Mouse (Mus musculus) kidney, postnatal 0 days (tissue): ENCODE data around the gene Lnpep. TPM values are rescaled to one million over a fixed set of nuclear protein-coding genes. Genes with fewer than 3 reads are reported as not detected.

Source experiments
- ATAC-seq: fragments of 200-750 bp; cut with Nextera tagmentation; replicated peaks from 2 replicates; pipeline ENCODE4 v1.8.0; 2017; ENCODE audit warnings: low read depth, moderate number of reproducible peaks, moderate TSS enrichment, moderate library complexity; ENCODE audit not compliant: low FRiP score
- DNase-seq: peaks from one replicate; pipeline ENCODE4 v3.0.0-alpha.2; 2016; ENCODE audit warnings: low spot score
- H3K27ac ChIP-seq: fragments of 300-500 bp; sonication (generic); 2 replicates; pipeline ENCODE4 v1.5.1; 2014; ENCODE audit warnings: mild to moderate bottlenecking
- H3K27me3 ChIP-seq: fragments of 300-500 bp; sonication (generic); 2 replicates; pipeline ENCODE4 v1.6.1; 2014; ENCODE audit warnings: low read length, mixed read lengths; ENCODE audit not compliant: insufficient read depth
- H3K36me3 ChIP-seq: fragments of 300-500 bp; sonication (generic); 2 replicates; pipeline ENCODE4 v1.6.1; 2014; ENCODE audit warnings: low read length, mixed read lengths; ENCODE audit not compliant: insufficient read depth
- H3K4me1 ChIP-seq: fragments of 300-500 bp; sonication (generic); replicated peaks from 2 replicates; pipeline ENCODE4 v1.6.1; 2014; ENCODE audit warnings: antibody characterized with exemption, low read length, mixed read lengths; ENCODE audit not compliant: insufficient read depth
- H3K4me2 ChIP-seq: fragments of 300-500 bp; sonication (generic); 2 replicates; pipeline ENCODE4 v1.6.1; 2014; ENCODE audit warnings: mild to moderate bottlenecking, low read length, moderate library complexity, mixed read lengths
- H3K4me3 ChIP-seq: fragments of 300-500 bp; sonication (generic); replicated peaks from 2 replicates; pipeline ENCODE4 v1.5.1; 2014; ENCODE audit warnings: low read depth, low read length
- H3K9ac ChIP-seq: fragments of 300-500 bp; sonication (generic); 2 replicates; pipeline ENCODE4 v1.6.1; 2014; ENCODE audit warnings: low read depth, low read length
- H3K9me3 ChIP-seq: fragments of 300-500 bp; sonication (generic); replicated peaks from 2 replicates; pipeline ENCODE4 v1.6.1; 2016; ENCODE audit warnings: low read length, inconsistent platforms, mixed read lengths
- CTCF ChIP-seq: IDR thresholded peaks from 2 replicates; pipeline ENCODE4 v1.5.1; 2016; ENCODE audit warnings: antibody characterized with exemption, low read depth, mild to moderate bottlenecking, moderate library complexity
- WGBS: fragments of 180-500 bp; shearing (Covaris S2); extraction: QIAGEN DNeasy Blood & Tissue Kit; methylation state at CpG from one replicate; pipeline ENCODE4 v1.1.7; 2014; 5-methylcytosine and 5-hydroxymethylcytosine counted together
- polyA plus RNA-seq: library from polyadenylated mRNA; unstranded; fragments of >200 nt; fragmentation: Nextera tagmentation; extraction: Ambion mirVana; gene quantifications from 2 replicates; pipeline ENCODE4 v1.2.1, GENCODE M21; 2015

Lnpep gene
- polyA plus RNA-seq, 1 experiment from 2014 or later, result 6.3 TPM

GRCm38 (mm10) chr17:17624421-17624956 lies 361 bp downstream of the Lnpep start:
- under 1% methylated on average over 51 of the region's 51 CpGs for WGBS
- DNase-seq, result peak; percentile 97
- Histone ChIP-seq H3K27ac (peak overlapping the region; percentile 100), H3K36me3 (no peaks in the 10 kb centered on the region), H3K4me2 (peak overlapping the region; percentile 78), H3K9ac (peak overlapping the region; percentile 95), H3K9me3 (no peaks in the 10 kb centered on the region), H3K4me1 (peaks cover 7% of the 10 kb centered on the region; the same call in 1 of the 2 replicates), H3K27me3 (no peaks in the 10 kb centered on the region), H3K4me3 (peak overlapping the region; percentile 90)
- TF ChIP-seq CTCF, result peak; percentile 24; the same call in 1 of the 2 replicates
- ATAC-seq, result peak; percentile 98

GRCm38 (mm10) chr17:17623890-17624420 lies 895 bp downstream of the Lnpep start:
- peak; percentile 2; the same call in 1 of the 2 replicates for ATAC-seq
- H3K9ac ChIP-seq, result peak overlapping the region; percentile 95
- H3K27me3 ChIP-seq, result no peaks in the 10 kb centered on the region
- H3K4me1 ChIP-seq, result peaks cover 7% of the 10 kb centered on the region; the same call in 1 of the 2 replicates
- H3K9me3 ChIP-seq, result no peaks in the 10 kb centered on the region
- DNase-seq, result peak; percentile 67
- peak overlapping the region; percentile 90 for H3K4me3 ChIP-seq
- H3K27ac ChIP-seq, result peak overlapping the region; percentile 100
- no peaks in the 10 kb centered on the region for H3K36me3 ChIP-seq
- TF ChIP-seq CTCF, result no peak
- under 1% methylated on average over 42 of the region's 42 CpGs for WGBS
- peak overlapping the region; percentile 78 for H3K4me2 ChIP-seq

GRCm38 (mm10) chr17:17623221-17623889 lies 1.5 kb downstream of the Lnpep start:
- peak overlapping the region; percentile 100 for H3K27ac ChIP-seq
- no peaks in the 10 kb centered on the region for H3K27me3 ChIP-seq
- peak overlapping the region; percentile 78 for H3K4me2 ChIP-seq
- no peaks in the 10 kb centered on the region for H3K9me3 ChIP-seq
- peak overlapping the region; percentile 95 for H3K9ac ChIP-seq
- peak overlapping the region; percentile 90 for H3K4me3 ChIP-seq
- no peak for TF ChIP-seq CTCF
- ATAC-seq (no peak), DNase-seq (no peak)
- WGBS, result 5% methylated on average over 7 of the region's 7 CpGs
- H3K4me1 ChIP-seq, result peaks cover 7% of the 10 kb centered on the region; the same call in 1 of the 2 replicates
- no peaks in the 10 kb centered on the region for H3K36me3 ChIP-seq

- ATAC-seq, result no peak
- Histone ChIP-seq H3K4me1 (peaks cover 7% of the 10 kb centered on the region; the same call in 1 of the 2 replicates), H3K4me2 (no peak overlapping the region), H3K27me3 (no peaks in the 10 kb centered on the region), H3K4me3 (no peak overlapping the region), H3K9ac (no peak overlapping the region), H3K27ac (no peak overlapping the region), H3K36me3 (no peaks in the 10 kb centered on the region), H3K9me3 (no peaks in the 10 kb centered on the region)
- TF ChIP-seq CTCF, result no peak
- DNase-seq, result no peak
- 100% methylated on average over 1 of the region's 1 CpGs for WGBS
Measured at GRCm38 (mm10) chr17:17622576-17622975, 2.3 kb downstream of the Lnpep start.

GRCm38 (mm10) chr17:17621586-17621985 lies 3.3 kb downstream of the Lnpep start:
- Histone ChIP-seq H3K9me3 (no peaks in the 10 kb centered on the region), H3K4me1 (peaks cover 7% of the 10 kb centered on the region; the same call in 1 of the 2 replicates), H3K4me2 (no peak overlapping the region), H3K9ac (no peak overlapping the region), H3K27ac (no peak overlapping the region), H3K27me3 (no peaks in the 10 kb centered on the region), H3K36me3 (no peaks in the 10 kb centered on the region), H3K4me3 (no peak overlapping the region)
- WGBS, result 47% methylated on average over 3 of the region's 3 CpGs
- DNase-seq (no peak), ATAC-seq (no peak)
- no peak for TF ChIP-seq CTCF

GRCm38 (mm10) chr17:17618463-17618862 lies 6.4 kb downstream of the Lnpep start:
- Histone ChIP-seq H3K4me2 (no peak overlapping the region), H3K4me1 (peaks cover 7% of the 10 kb centered on the region; the same call in 1 of the 2 replicates), H3K9me3 (no peaks in the 10 kb centered on the region), H3K27me3 (no peaks in the 10 kb centered on the region), H3K9ac (no peak overlapping the region), H3K27ac (no peak overlapping the region), H3K4me3 (no peak overlapping the region), H3K36me3 (no peaks in the 10 kb centered on the region)
- WGBS, result 58% methylated on average over 1 of the region's 1 CpGs
- no peak for ATAC-seq
- DNase-seq, result no peak
- TF ChIP-seq CTCF, result no peak
